Mouse (Mus musculus): ENCODE results near the gene Ipcef1. TPM values are rescaled to one million over a fixed set of nuclear protein-coding genes. Genes with fewer than 3 reads are reported as not detected.

Gene Ipcef1
- 133 and 157 TPM in 2 replicates for total RNA-seq (2023)

GRCm38 (mm10) chr10:7052315-7053017 lies at the start of gene Ipcef1:
Ipcef1 (minus strand) TSS chr10:7052478.

Other genes with a start within 250 kb of the Ipcef1 start
- gene Cnksr3, start 159.8 kb upstream of the Ipcef1 start, total RNA-seq (2023) = 3.5 and 3.9 TPM in 2 replicates

Measured in neutrophil, adult 65 days (primary cell).